Mouse (Mus musculus) forebrain, embryonic 12.5 days (tissue): ENCODE measurements around the gene Spink2. TPM values are rescaled to one million over a fixed set of nuclear protein-coding genes. Genes with fewer than 3 reads are reported as not detected.
A peak's percentile ranks its signal among the peaks of the same experiment; 100 is the strongest.
"Not testable (repeated sequence)": the region's sequence is repeated elsewhere in the genome, so short reads cannot be mapped to it uniquely, and the experiment has no call there.

Experiments used
- ATAC-seq: fragments of 200-750 bp; cut with Nextera tagmentation; 2 replicates; pipeline ENCODE4 v1.8.0; 2017; ENCODE audit warnings: moderate TSS enrichment; ENCODE audit not compliant: low FRiP score
- H3K27ac ChIP-seq: fragments of 300-500 bp; sonication (generic); 2 replicates; pipeline ENCODE4 v1.5.1; 2016; ENCODE audit warnings: mild to moderate bottlenecking
- H3K27me3 ChIP-seq: fragments of 300-500 bp; sonication (generic); 2 replicates; pipeline ENCODE4 v1.6.1; 2016; ENCODE audit warnings: mild to moderate bottlenecking
- H3K36me3 ChIP-seq: fragments of 300-500 bp; sonication (generic); replicated peaks from 2 replicates; pipeline ENCODE4 v1.6.1; 2016; ENCODE audit warnings: mild to moderate bottlenecking
- H3K4me1 ChIP-seq: fragments of 300-500 bp; sonication (generic); 2 replicates; pipeline ENCODE4 v1.6.1; 2016
- H3K4me2 ChIP-seq: fragments of 300-500 bp; sonication (generic); 2 replicates; pipeline ENCODE4 v1.6.1; 2016; ENCODE audit warnings: mild to moderate bottlenecking, moderate library complexity
- H3K4me3 ChIP-seq: fragments of 300-500 bp; sonication (generic); replicated peaks from 2 replicates; pipeline ENCODE4 v1.5.1; 2016; ENCODE audit warnings: mild to moderate bottlenecking
- H3K9ac ChIP-seq: fragments of 300-500 bp; sonication (generic); 2 replicates; pipeline ENCODE4 v1.6.1; 2016; ENCODE audit warnings: mild to moderate bottlenecking
- H3K9me3 ChIP-seq: fragments of 300-500 bp; sonication (generic); 2 replicates; pipeline ENCODE4 v1.6.1; 2016
- WGBS: fragments of 180-500 bp; shearing (Covaris S2); methylation state at CpG from one replicate; pipeline ENCODE4 v1.1.7; 2016; 5-methylcytosine and 5-hydroxymethylcytosine counted together
- polyA plus RNA-seq: library from polyadenylated mRNA; unstranded; fragments of >200 nt; fragmentation: Nextera tagmentation; extraction: Ambion mirVana; gene quantifications from 2 replicates; pipeline ENCODE4 v1.2.1, GENCODE M21; 2016

Spink2 gene
- polyA plus RNA-seq, 1 experiment from 2014 or later, result 0.75 TPM

DNA sequence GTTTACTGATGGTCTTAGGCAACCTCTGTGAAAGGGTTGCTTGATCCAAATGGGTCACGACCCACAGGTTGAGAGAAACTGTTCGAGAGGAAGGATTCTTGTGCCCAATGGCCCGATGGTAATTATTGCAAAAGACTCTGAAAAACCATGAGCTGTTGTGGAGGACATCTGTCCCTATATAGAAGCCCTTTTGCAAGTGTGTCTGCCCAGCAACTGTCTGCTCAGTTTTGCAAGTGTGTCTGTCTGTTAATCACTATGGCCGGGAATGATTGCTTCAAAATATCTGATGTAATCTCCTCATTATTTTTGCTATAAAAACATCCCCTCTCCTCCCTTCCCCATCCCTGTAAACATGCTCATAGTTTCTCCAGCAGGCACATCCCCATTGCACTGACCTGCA is 20.2 kb downstream of the Spink2 start:
- no peak overlapping the region for H3K27ac ChIP-seq
- H3K36me3 ChIP-seq, result no peaks in the 10 kb centered on the region
- no peaks in the 10 kb centered on the region for H3K4me1 ChIP-seq
- 87% methylated on average over 4 of the region's 4 CpGs for WGBS
- H3K9me3 ChIP-seq, result peaks cover 6% of the 10 kb centered on the region; the same call in 1 of the 2 replicates
- no peak overlapping the region for H3K4me3 ChIP-seq
- H3K9ac ChIP-seq, result no peak overlapping the region
- H3K4me2 ChIP-seq, result no peak overlapping the region
- no peaks in the 10 kb centered on the region for H3K27me3 ChIP-seq
- no peak for ATAC-seq

DNA sequence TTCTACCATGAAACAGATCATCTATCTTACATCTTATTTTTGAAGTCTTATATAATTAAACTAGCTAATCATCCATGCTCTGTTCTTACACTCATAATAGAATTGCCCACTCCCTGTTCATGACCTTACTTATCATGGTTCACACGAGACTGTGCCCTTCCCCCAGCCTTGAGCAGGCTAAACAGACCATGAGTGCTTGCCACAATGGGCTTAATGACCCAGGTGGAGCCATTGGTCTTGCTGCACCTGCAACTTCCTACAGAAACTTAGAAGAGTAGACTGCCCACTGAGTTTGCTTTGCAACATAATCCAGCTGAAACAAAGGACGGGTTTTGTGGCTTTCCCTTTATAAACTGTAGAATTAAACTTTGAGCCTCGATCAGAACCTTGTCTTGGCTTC is 22.5 kb downstream of the Spink2 start:
- Histone ChIP-seq H3K36me3 (no peaks in the 10 kb centered on the region), H3K4me3 (no peak overlapping the region), H3K27me3 (no peaks in the 10 kb centered on the region), H3K9ac (no peak overlapping the region), H3K27ac (no peak overlapping the region), H3K9me3 (peaks cover 6% of the 10 kb centered on the region; the same call in 1 of the 2 replicates), H3K4me1 (no peaks in the 10 kb centered on the region), H3K4me2 (no peak overlapping the region)
- ATAC-seq, result no peak
- 42% methylated on average over 3 of the region's 3 CpGs for WGBS

DNA sequence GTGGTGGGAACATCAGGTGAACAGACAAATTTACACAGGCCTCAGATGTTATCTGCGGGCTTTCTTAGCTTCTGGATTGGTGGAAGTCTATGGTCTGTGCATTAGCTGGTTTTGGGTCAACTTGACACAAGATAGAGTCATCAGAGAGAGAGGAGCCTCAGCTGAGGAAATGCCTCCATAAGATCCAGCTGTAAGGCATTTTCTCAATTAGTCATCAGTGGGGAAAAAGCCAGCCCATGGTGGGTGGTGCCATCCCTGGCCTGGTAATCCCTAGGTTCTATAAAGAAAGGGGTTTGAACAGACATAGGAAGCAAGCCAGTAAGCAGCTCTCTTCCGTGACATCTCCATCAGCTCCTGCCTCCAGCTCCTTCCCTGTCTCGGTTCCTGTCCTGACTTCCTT is 25.9 kb downstream of the Spink2 start:
- Histone ChIP-seq H3K36me3 (no peaks in the 10 kb centered on the region), H3K4me1 (no peaks in the 10 kb centered on the region), H3K4me3 (no peak overlapping the region), H3K27ac (no peak overlapping the region), H3K9ac (no peak overlapping the region), H3K9me3 (peaks cover 6% of the 10 kb centered on the region; the same call in 1 of the 2 replicates), H3K4me2 (no peak overlapping the region), H3K27me3 (no peaks in the 10 kb centered on the region)
- no peak for ATAC-seq
- WGBS, result 96% methylated on average over 3 of the region's 3 CpGs

DNA sequence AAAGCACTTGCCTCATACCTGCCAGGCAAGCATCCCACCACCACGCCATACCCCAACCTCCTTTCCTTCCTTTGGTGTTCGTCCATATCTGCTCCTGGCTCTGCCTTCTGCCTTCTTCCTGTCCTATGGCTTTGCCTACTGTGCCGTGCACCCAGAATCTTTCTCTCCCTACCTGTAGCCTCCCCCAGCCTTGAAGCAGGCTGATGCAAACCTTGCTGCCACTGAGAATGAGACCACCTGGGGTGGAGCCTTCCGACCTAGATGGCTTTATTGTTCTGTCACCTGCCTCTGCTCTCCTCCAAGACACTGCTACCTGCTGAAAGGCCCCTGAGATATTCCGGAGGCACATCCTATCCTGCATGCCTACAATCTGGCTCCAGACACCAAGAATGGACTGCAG is 27.4 kb downstream of the Spink2 start:
- H3K36me3 ChIP-seq, H3K4me2 ChIP-seq, ATAC-seq, H3K27me3 ChIP-seq, H3K4me3 ChIP-seq, H3K9ac ChIP-seq, H3K4me1 ChIP-seq, H3K27ac ChIP-seq, H3K9me3 ChIP-seq: not testable (repeated sequence)
- 65% methylated on average over 5 of the region's 5 CpGs for WGBS

DNA sequence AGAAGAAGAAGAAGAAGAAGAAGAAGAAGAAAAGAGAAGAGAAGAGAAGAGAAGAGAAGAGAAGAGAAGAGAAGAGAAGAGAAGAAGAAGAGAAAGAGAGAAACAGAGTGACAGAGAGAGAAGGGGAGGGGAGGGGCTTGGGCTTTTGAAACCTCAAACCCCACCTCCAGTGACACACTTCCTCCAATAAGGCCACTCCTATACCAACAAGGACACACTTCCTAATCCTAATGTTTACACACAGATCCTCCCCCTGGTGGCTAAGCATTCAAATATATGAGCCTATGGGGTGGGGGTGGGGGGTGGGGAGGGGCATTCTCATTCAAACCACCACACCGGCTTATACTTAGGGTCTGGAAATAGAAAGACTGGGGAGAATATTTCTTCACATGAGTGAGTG is 27.9 kb downstream of the Spink2 start:
- WGBS, result 56% methylated on average over 1 of the region's 1 CpGs
- ATAC-seq, result no peak
- no peaks in the 10 kb centered on the region for H3K27me3 ChIP-seq
- no peak overlapping the region for H3K9ac ChIP-seq
- H3K4me2 ChIP-seq, result no peak overlapping the region
- H3K9me3 ChIP-seq, result peaks cover 6% of the 10 kb centered on the region; the same call in 1 of the 2 replicates
- no peak overlapping the region for H3K27ac ChIP-seq
- no peak overlapping the region for H3K4me3 ChIP-seq
- H3K4me1 ChIP-seq, result no peaks in the 10 kb centered on the region
- H3K36me3 ChIP-seq, result no peaks in the 10 kb centered on the region

DNA sequence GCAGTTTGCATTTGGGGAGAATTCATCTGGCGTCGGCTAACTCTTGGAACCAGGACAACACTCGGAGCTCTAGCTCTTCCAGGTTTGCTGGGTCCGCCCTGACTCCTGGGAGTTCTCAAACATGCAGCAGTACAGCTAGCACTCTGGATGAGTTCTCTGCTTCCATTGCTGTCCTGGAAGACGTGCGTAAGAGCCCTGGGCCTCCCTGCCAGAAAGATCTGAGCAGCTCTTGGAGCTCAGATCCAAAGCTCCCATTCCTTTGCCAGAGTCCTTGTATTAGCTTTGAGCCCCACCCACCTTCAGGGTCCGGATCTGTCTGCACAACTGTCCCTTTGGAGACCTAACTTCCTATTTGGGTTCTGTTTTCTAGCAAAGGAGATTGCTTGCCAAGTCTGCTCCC is 29.8 kb downstream of the Spink2 start:
- H3K9ac ChIP-seq, result no peak overlapping the region
- no peak for ATAC-seq
- no peak overlapping the region for H3K27ac ChIP-seq
- no peaks in the 10 kb centered on the region for H3K27me3 ChIP-seq
- WGBS, result 93% methylated on average over 7 of the region's 7 CpGs
- H3K4me3 ChIP-seq, result no peak overlapping the region
- H3K36me3 ChIP-seq, result no peaks in the 10 kb centered on the region
- no peaks in the 10 kb centered on the region for H3K9me3 ChIP-seq
- no peak overlapping the region for H3K4me2 ChIP-seq
- no peaks in the 10 kb centered on the region for H3K4me1 ChIP-seq

DNA sequence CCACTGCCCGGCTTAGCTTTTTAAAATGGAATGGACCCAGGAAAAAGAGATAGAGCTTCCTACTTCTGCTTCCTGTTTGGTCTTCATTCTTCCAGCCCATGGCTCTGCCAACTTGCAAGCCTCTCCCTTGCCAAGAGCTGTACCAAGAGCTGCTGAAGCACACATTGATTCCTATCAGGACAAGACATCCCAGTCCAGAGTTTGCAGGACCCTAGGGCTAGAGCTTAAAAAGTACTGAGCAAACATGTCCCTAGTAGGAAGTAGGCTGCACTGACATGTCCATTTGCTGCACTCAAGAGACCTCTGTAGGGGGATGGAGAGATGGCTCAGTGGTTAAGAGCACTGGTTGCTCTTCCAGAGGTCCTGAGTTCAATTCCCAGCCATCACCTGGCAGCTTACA is 32.3 kb downstream of the Spink2 start:
- Histone ChIP-seq H3K4me2 (no peak overlapping the region), H3K27me3 (no peaks in the 10 kb centered on the region), H3K36me3 (no peaks in the 10 kb centered on the region), H3K4me3 (no peak overlapping the region), H3K27ac (no peak overlapping the region), H3K9me3 (no peaks in the 10 kb centered on the region), H3K4me1 (no peaks in the 10 kb centered on the region), H3K9ac (no peak overlapping the region)
- ATAC-seq, result no peak
- WGBS, result 93% methylated on average over 1 of the region's 1 CpGs

DNA sequence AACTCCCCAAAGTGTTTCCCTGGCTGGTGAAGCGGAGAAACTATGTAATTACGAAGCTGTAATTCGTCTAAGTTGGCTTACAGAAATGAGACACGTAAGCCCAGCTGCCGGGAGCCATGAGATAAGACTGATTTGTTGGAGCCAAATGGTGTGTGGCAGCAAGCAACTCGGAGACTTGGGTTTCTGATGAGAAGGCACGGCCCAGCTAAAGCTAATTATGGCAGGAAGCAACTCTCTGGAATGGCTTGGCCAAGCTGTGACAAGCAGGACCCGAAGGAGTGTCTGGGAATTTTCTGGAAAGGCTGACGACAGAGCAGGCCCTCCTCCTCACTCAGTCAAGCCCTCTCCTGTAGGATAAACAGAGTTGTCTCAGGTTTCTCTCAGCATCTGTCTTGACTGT is 33.3 kb downstream of the Spink2 start:
- Histone ChIP-seq H3K4me3 (no peak overlapping the region), H3K27ac (no peak overlapping the region), H3K9me3 (no peaks in the 10 kb centered on the region), H3K4me2 (no peak overlapping the region), H3K36me3 (no peaks in the 10 kb centered on the region), H3K27me3 (no peaks in the 10 kb centered on the region), H3K9ac (no peak overlapping the region), H3K4me1 (no peaks in the 10 kb centered on the region)
- no peak for ATAC-seq
- WGBS, result 87% methylated on average over 9 of the region's 9 CpGs

DNA sequence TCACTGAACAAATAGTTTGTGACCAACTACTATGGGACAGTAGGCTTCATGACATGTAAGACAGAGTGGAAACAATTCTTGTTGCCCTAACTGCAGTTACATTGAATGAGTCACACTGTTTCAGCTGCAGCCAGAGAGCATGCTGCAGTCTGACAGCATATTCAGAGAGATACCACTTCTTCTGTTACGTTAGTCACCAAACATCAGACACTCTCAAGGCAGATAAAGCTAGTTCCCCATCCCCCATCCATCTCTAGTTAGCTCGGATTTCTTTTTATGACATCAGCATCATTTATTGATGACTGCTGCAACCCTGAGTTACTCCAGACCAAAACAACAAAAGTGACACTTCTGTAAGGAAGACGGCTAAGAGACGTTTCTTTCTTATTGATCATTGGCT is 36.5 kb downstream of the Spink2 start:
- Histone ChIP-seq H3K27me3 (no peaks in the 10 kb centered on the region), H3K4me3 (no peak overlapping the region), H3K9ac (no peak overlapping the region), H3K4me1 (no peaks in the 10 kb centered on the region), H3K27ac (no peak overlapping the region), H3K36me3 (no peaks in the 10 kb centered on the region), H3K4me2 (no peak overlapping the region), H3K9me3 (no peaks in the 10 kb centered on the region)
- 81% methylated on average over 4 of the region's 4 CpGs for WGBS
- no peak for ATAC-seq

DNA sequence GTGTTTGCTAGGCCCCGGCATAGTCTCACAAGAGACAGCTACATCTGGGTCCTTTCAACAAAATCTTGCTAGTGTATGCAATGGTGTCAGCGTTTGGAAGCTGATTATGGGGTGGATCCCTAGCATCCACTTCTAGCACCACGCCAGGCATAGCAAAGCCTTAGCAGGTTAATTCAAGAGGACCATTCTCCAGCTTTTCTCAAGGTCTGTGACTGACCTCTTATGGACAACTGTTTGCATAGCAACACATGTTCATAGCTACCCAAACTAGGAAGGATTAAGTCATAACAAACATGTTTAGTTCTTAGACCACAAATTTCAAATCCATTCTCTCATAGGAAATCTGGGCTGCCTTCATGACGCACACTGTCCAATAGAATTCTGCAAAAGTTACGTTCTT is 40.7 kb downstream of the Spink2 start:
- no peaks in the 10 kb centered on the region for H3K4me1 ChIP-seq
- H3K36me3 ChIP-seq, result no peaks in the 10 kb centered on the region
- H3K27me3 ChIP-seq, result peaks cover 1% of the 10 kb centered on the region; the same call in 1 of the 2 replicates
- H3K9ac ChIP-seq, result no peak overlapping the region
- no peak overlapping the region for H3K4me2 ChIP-seq
- H3K27ac ChIP-seq, result no peak overlapping the region
- ATAC-seq, result peak; percentile 68; the same call in 1 of the 2 replicates
- WGBS, result 61% methylated on average over 5 of the region's 5 CpGs
- H3K9me3 ChIP-seq, result no peaks in the 10 kb centered on the region
- no peak overlapping the region for H3K4me3 ChIP-seq

DNA sequence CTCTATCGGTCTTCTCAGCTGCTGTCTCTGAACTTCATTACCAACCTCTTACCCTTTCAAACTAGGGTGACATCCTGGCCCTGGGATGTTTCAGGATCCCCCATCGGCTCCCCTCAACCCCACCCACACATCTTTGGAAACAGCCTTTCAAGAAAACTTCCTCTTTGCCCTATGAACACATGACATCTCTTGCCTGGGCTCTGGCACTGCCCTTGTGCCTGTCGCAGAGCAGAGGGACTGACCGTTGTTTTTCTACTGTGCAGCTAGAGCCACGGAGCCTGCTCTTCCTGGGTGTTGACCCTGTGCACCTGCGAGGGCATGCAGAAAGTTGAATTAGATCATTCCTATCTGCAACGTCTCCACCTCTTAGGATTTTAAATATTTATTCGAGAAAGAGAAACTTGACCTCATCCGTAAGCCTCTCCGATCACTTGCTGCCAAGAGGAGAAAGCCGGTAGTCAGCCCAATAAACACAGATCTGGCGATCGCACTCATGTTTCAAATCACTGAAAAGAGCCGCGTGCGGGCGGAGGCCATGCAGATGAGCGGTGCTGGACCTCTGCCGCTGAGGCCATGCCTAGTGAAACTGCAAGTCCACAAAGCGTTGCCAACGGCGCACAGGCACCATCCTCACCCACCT is 43.8 kb downstream of the Spink2 start:
- Histone ChIP-seq H3K4me3 (no peak overlapping the region), H3K9me3 (no peaks in the 10 kb centered on the region), H3K9ac (no peak overlapping the region), H3K27ac (no peak overlapping the region), H3K4me2 (no peak overlapping the region), H3K36me3 (no peaks in the 10 kb centered on the region), H3K4me1 (no peaks in the 10 kb centered on the region), H3K27me3 (peaks cover 8% of the 10 kb centered on the region)
- 89% methylated on average over 22 of the region's 22 CpGs for WGBS
- no peak for ATAC-seq

DNA sequence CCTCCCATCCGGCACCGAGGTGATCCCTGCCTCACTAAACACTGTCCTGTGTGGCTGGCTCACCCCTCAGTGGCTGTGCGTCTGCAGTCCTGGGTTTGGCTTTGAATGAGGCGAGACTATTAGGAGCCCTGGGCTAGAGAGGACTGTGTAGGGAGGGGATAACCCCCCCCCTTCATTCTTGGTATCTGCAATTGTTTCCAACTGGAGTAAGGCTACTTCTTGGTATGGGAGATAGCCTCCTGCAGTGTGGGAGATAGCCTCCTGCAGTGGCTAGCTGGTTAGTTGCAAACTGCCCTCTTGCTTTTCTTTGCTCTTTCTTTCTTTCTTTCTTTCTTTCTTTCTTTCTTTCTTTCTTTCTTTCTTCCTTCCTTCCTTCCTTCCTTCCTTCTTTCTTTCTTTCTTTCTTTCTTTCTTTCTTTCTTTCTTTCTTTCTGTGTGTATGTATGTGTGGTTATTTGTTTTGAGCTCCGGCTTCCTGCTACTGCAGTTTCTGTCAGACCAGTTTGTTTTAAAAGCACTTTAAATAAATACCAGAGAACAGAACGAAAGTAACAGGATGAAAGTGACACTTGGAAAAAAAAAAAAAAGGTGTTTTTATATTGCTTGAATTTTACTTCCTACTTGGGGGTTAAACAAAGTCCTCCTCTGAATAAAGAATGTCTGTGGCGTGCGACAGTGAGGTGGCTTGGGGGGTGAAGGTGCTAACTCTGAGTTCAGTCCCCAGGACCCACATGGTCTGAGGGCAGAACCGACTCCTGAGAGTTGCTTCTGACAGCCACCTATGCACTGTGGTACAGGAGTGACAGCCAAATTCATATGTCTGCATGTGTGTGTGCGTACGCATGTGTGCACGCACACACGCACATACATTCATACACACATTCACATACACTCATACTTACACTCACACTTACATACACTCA is 45.3 kb downstream of the Spink2 start:
- Histone ChIP-seq H3K36me3 (no peaks in the 10 kb centered on the region), H3K9ac (no peak overlapping the region), H3K4me2 (no peak overlapping the region), H3K27ac (no peak overlapping the region), H3K4me3 (no peak overlapping the region), H3K4me1 (no peaks in the 10 kb centered on the region), H3K9me3 (no peaks in the 10 kb centered on the region), H3K27me3 (peaks cover 8% of the 10 kb centered on the region)
- ATAC-seq, result no peak
- WGBS, result 70% methylated on average over 13 of the region's 13 CpGs

DNA sequence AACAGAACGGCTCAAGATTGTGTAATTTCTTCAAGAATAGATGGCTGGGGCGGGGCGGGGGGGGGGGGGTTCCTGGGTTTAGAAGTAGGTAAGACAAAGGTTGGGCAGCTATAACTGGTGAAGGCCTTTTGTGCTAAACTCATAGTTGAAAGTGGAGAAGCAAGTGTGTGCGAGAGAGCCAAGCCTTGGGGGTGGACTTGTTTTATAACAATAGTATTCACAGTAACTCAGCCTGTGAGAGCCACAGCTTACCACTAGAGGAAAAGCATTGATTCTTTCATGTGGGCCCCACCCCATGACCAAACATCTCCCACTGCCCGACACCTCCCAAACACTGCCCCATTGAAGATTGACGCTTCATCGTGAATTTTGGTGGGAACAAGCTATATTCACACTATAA is 47.7 kb downstream of the Spink2 start:
- ATAC-seq, result no peak
- no peaks in the 10 kb centered on the region for H3K9me3 ChIP-seq
- no peaks in the 10 kb centered on the region for H3K4me1 ChIP-seq
- no peak overlapping the region for H3K4me2 ChIP-seq
- peaks cover 8% of the 10 kb centered on the region for H3K27me3 ChIP-seq
- H3K9ac ChIP-seq, result no peak overlapping the region
- H3K4me3 ChIP-seq, result no peak overlapping the region
- H3K36me3 ChIP-seq, result no peaks in the 10 kb centered on the region
- H3K27ac ChIP-seq, result no peak overlapping the region
- WGBS, result 64% methylated on average over 7 of the region's 7 CpGs
